Mouse (Mus musculus) forebrain, embryonic 12.5 days (tissue): ENCODE data around the gene Obscn. TPM values are rescaled to one million over a fixed set of nuclear protein-coding genes. Genes with fewer than 3 reads are reported as not detected.

Source experiments
- ATAC-seq: fragments of 200-750 bp; cut with Nextera tagmentation; 2 replicates; pipeline ENCODE4 v1.8.0; 2017; ENCODE audit warnings: moderate TSS enrichment; ENCODE audit not compliant: low FRiP score
- H3K27ac ChIP-seq: fragments of 300-500 bp; sonication (generic); 2 replicates; pipeline ENCODE4 v1.5.1; 2016; ENCODE audit warnings: mild to moderate bottlenecking
- H3K27me3 ChIP-seq: fragments of 300-500 bp; sonication (generic); 2 replicates; pipeline ENCODE4 v1.6.1; 2016; ENCODE audit warnings: mild to moderate bottlenecking
- H3K36me3 ChIP-seq: fragments of 300-500 bp; sonication (generic); replicated peaks from 2 replicates; pipeline ENCODE4 v1.6.1; 2016; ENCODE audit warnings: mild to moderate bottlenecking
- H3K4me1 ChIP-seq: fragments of 300-500 bp; sonication (generic); 2 replicates; pipeline ENCODE4 v1.6.1; 2016
- H3K4me2 ChIP-seq: fragments of 300-500 bp; sonication (generic); 2 replicates; pipeline ENCODE4 v1.6.1; 2016; ENCODE audit warnings: mild to moderate bottlenecking, moderate library complexity
- H3K4me3 ChIP-seq: fragments of 300-500 bp; sonication (generic); replicated peaks from 2 replicates; pipeline ENCODE4 v1.5.1; 2016; ENCODE audit warnings: mild to moderate bottlenecking
- H3K9ac ChIP-seq: fragments of 300-500 bp; sonication (generic); 2 replicates; pipeline ENCODE4 v1.6.1; 2016; ENCODE audit warnings: mild to moderate bottlenecking
- H3K9me3 ChIP-seq: fragments of 300-500 bp; sonication (generic); 2 replicates; pipeline ENCODE4 v1.6.1; 2016
- WGBS: fragments of 180-500 bp; shearing (Covaris S2); methylation state at CpG from one replicate; pipeline ENCODE4 v1.1.7; 2016; 5-methylcytosine and 5-hydroxymethylcytosine counted together
- polyA plus RNA-seq: library from polyadenylated mRNA; unstranded; fragments of >200 nt; fragmentation: Nextera tagmentation; extraction: Ambion mirVana; gene quantifications from 2 replicates; pipeline ENCODE4 v1.2.1, GENCODE M21; 2016

The Obscn gene
- polyA plus RNA-seq, 1 experiment from 2014 or later, result not detected

DNA sequence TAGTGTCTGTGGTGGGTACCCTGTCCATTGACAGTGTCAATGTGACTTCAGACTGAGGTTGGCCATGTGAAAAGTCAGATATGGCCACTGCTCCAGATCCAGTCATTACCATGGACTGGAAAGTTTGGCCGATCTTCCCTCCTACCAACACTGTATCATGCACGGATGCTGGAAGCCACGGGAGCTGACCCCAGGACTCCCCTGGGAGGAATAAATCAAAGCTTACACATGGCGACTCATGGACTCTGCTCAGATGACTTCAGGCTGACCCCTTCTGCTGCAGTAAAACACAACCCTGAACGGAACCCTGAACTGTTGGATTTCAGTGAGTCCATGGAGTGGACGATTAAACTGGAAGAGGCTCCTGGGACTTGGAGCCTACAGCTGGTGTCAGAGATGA is 109.8 kb downstream of the Obscn start:
- Histone ChIP-seq H3K4me1 (no peaks in the 10 kb centered on the region), H3K4me2 (no peak overlapping the region), H3K27ac (no peak overlapping the region), H3K9me3 (no peaks in the 10 kb centered on the region), H3K36me3 (no peaks in the 10 kb centered on the region), H3K4me3 (no peak overlapping the region), H3K27me3 (0 out of 2 replicates have a peak, but pooled peaks cover 1% of the 10 kb centered on the region), H3K9ac (no peak overlapping the region)
- no peak for ATAC-seq
- WGBS, result 93% methylated on average over 6 of the region's 6 CpGs

DNA sequence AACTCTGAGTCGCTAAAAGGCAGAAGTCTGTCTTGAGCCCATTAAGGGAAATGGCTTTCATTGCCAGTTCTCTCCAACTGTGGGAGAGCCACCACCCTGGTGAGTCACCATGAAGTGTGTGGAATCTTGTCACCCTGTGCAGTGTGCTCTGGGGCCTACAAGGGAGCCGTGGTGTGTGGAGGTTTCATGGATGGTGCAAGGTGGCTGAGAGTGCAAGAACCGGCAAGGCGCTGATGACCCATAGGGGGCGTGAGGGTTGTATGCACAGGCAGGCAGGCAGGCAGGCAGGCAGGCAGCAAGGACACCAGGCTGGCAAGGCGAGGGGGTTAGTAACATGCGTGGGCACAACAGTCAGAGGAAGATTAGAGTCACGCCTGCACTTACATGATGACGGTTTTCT is 121.2 kb downstream of the Obscn start:
- Histone ChIP-seq H3K27ac (no peak overlapping the region), H3K9me3 (no peaks in the 10 kb centered on the region), H3K4me3 (no peak overlapping the region), H3K9ac (no peak overlapping the region), H3K4me1 (no peaks in the 10 kb centered on the region), H3K27me3 (0 out of 2 replicates have a peak, but pooled peaks cover 4% of the 10 kb centered on the region), H3K36me3 (no peaks in the 10 kb centered on the region), H3K4me2 (no peak overlapping the region)
- 40% methylated on average over 9 of the region's 9 CpGs for WGBS
- ATAC-seq, result no peak

DNA sequence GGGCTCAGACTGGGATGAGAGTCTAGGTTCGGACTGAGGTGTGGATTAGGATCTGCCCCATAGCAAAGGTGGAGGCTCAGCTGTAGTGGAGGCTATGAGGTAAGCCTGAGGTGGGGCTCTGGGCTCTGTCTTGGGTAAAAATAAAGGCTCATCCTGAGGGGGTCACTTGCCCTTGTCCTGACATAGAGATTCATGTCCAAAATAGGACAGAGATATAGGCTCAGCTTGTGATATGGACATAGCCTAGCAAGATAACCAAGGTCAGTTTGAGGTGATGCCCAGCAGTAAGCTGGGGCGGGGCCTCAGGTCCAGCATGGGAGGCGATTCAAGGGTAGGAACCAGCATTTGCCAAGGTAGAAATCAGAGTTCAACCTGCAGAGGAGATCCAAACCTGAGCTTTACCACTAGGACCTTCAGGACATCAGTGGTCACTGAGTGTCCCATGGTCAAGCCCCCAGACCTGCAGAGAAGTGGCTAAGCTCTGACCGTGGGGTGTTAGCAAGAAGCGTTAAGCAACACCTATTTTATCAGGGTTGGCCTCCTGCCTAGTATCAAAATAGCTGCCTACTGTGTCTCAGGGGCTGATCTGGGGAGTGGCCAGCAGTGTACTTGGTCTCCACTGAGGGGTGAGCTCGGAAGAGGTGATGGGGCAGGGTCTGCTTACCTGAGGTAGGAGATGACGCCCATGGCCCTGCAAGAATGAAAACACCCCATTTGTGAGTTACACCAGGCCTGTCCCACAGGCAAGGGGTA is 133.7 kb downstream of the Obscn start:
- H3K9me3 ChIP-seq, result no peaks in the 10 kb centered on the region
- no peak for ATAC-seq
- no peak overlapping the region for H3K27ac ChIP-seq
- H3K4me1 ChIP-seq, result no peaks in the 10 kb centered on the region
- H3K4me2 ChIP-seq, result no peak overlapping the region
- H3K9ac ChIP-seq, result no peak overlapping the region
- WGBS, result 83% methylated on average over 7 of the region's 7 CpGs
- H3K27me3 ChIP-seq, result peaks cover 7% of the 10 kb centered on the region; the same call in 1 of the 2 replicates
- no peak overlapping the region for H3K4me3 ChIP-seq
- no peaks in the 10 kb centered on the region for H3K36me3 ChIP-seq

GRCm38 (mm10) chr11:59000635-59001034 is 135.6 kb downstream of the Obscn start:
- Histone ChIP-seq H3K4me2 (no peak overlapping the region), H3K9me3 (no peaks in the 10 kb centered on the region), H3K36me3 (no peaks in the 10 kb centered on the region), H3K4me3 (no peak overlapping the region), H3K27ac (no peak overlapping the region), H3K27me3 (peaks cover 24% of the 10 kb centered on the region), H3K4me1 (no peaks in the 10 kb centered on the region), H3K9ac (no peak overlapping the region)
- 93% methylated on average over 21 of the region's 21 CpGs for WGBS
- no peak for ATAC-seq

- no peaks in the 10 kb centered on the region for H3K36me3 ChIP-seq
- H3K9ac ChIP-seq, result no peak overlapping the region
- no peak overlapping the region for H3K4me2 ChIP-seq
- peaks cover 2% of the 10 kb centered on the region; the same call in 1 of the 2 replicates for H3K4me1 ChIP-seq
- H3K27ac ChIP-seq, result no peak overlapping the region
- WGBS, result 82% methylated on average over 6 of the region's 6 CpGs
- H3K4me3 ChIP-seq, result no peak overlapping the region
- H3K27me3 ChIP-seq, result peaks cover 32% of the 10 kb centered on the region
- ATAC-seq, result no peak
- no peaks in the 10 kb centered on the region for H3K9me3 ChIP-seq
Observed at GRCm38 (mm10) chr11:58999830-59000229, 136.4 kb downstream of the Obscn start.

DNA sequence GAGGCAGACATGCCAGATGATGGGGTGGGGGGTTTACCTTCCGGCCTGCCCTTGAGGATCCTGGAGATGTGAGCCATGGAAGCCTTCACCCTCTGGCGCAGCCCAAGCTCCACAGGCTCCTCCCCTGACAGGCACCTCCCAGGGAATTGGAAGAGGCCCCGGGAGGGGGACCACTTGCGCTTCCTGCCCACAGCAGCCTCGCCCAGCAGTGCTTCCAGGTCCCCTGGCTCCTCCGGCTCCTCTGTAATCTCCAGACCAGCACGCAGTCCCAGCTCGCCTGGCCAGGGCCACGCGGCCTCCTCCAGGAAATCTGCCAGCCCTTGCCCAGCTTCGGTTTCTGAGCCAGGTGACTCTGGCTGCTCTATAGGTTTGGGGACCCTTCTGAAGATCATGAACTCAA is 137.0 kb downstream of the Obscn start:
- Histone ChIP-seq H3K4me1 (peaks cover 9% of the 10 kb centered on the region), H3K9ac (no peak overlapping the region), H3K27ac (no peak overlapping the region), H3K36me3 (no peaks in the 10 kb centered on the region), H3K9me3 (no peaks in the 10 kb centered on the region), H3K4me3 (no peak overlapping the region), H3K4me2 (no peak overlapping the region), H3K27me3 (peaks cover 37% of the 10 kb centered on the region)
- no peak for ATAC-seq
- WGBS, result 68% methylated on average over 11 of the region's 11 CpGs

DNA sequence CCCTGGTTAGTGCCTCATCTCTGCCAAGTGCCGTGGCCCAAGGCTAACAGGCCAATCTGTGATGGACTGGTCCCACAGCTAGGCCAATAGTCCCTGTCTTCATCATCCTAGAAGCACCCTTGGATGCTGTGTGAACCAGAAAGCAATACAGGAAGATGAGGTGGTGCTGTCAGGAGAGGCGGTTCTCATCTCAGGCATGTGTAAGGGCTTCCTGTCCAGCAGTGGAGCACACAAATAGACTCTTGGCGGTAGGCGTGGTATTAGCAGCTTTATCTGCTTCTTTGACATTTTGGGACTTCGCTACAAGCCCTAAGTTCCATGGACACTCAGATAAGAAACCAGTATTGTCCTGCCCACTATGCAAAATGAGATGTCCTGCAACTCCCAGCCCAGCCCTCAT is 138.7 kb downstream of the Obscn start:
- H3K4me2 ChIP-seq, result no peak overlapping the region
- peaks cover 10% of the 10 kb centered on the region for H3K4me1 ChIP-seq
- H3K9ac ChIP-seq, result no peak overlapping the region
- ATAC-seq, result no peak
- H3K9me3 ChIP-seq, result no peaks in the 10 kb centered on the region
- H3K27ac ChIP-seq, result no peak overlapping the region
- H3K36me3 ChIP-seq, result no peaks in the 10 kb centered on the region
- 87% methylated on average over 5 of the region's 5 CpGs for WGBS
- no peak overlapping the region for H3K4me3 ChIP-seq
- peaks cover 51% of the 10 kb centered on the region for H3K27me3 ChIP-seq

- WGBS, result 56% methylated on average over 12 of the region's 12 CpGs
- no peak for ATAC-seq
- H3K4me3 ChIP-seq, result no peak overlapping the region
- peaks cover under 1% of the 10 kb centered on the region; the same call in 1 of the 2 replicates for H3K36me3 ChIP-seq
- H3K4me2 ChIP-seq, result no peak overlapping the region
- peaks cover 10% of the 10 kb centered on the region for H3K4me1 ChIP-seq
- H3K27me3 ChIP-seq, result peaks cover 50% of the 10 kb centered on the region
- H3K9me3 ChIP-seq, result no peaks in the 10 kb centered on the region
- no peak overlapping the region for H3K9ac ChIP-seq
- no peak overlapping the region for H3K27ac ChIP-seq
Observed at GRCm38 (mm10) chr11:58995807-58996370, 140.3 kb downstream of the Obscn start.

DNA sequence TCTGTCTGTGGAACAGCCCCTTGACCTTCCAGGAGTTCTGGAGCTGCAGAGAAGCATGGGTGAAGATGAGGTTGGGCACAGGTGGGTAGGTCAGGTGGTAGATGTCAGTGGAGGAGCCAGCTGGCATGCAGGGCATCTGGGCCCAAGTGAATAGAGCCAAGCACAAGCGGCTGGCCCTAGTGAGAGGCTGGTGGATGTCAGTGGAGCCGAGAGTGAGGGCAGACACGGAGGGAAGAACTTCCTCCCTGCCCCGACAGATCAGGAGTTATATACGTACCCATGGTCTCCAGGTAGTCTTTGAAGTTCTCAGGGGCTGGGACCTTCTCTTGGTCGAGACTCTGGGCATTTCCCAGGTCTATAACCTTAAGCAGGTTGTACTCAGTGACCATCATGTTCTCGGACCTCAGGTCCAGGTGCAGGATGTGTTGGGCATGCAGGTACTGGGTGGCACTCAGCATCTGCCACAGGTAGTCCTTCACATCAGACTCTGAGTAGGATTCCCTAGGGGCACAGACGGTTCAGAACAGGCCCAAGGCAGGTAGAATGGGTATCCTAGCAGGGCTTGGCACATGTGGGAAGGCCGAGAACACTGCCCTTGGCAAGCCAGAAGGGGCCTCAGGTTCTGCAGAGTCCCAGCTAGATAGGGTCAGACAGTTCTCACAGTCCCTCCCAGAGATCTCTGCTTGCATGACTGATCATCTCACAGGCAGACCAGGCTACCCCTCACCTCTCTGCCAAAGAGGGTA is 141.0 kb downstream of the Obscn start:
- no peak for ATAC-seq
- Histone ChIP-seq H3K4me3 (no peak overlapping the region), H3K27me3 (peaks cover 45% of the 10 kb centered on the region), H3K9ac (no peak overlapping the region), H3K4me1 (peaks cover 10% of the 10 kb centered on the region), H3K4me2 (no peak overlapping the region), H3K36me3 (peaks cover 7% of the 10 kb centered on the region), H3K9me3 (no peaks in the 10 kb centered on the region), H3K27ac (no peak overlapping the region)
- 77% methylated on average over 9 of the region's 9 CpGs for WGBS

DNA sequence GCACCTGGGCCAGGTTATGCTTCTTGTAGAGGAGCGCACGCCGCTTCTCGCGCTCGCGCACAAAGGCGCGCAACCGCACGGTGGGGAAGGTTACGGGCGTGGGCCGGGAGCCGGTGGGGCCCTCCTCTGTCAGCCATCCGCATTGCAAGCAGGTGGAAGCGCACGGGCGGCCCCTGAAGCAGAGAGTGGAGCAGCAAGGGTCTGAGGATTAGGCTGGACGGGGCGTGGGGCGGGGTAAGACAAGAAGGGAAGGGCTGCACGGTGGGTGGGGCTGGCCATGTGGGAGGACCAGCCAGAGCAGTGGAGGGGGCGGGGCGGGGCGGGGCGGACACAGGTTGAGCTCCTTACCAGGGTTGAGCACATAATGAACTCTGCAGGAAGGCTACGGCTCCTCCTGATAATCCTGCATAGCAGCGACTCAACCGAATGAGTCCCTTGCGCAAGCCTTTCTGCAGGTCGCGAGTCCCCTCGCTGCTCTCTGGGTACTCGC is 141.8 kb downstream of the Obscn start:
- Histone ChIP-seq H3K4me2 (peak overlapping the region; percentile 67), H3K36me3 (peaks cover 15% of the 10 kb centered on the region), H3K27ac (no peak overlapping the region), H3K9me3 (no peaks in the 10 kb centered on the region), H3K9ac (peak overlapping the region; percentile 48), H3K4me3 (peak overlapping the region; percentile 39), H3K4me1 (peaks cover 10% of the 10 kb centered on the region), H3K27me3 (peaks cover 45% of the 10 kb centered on the region)
- WGBS, result under 1% methylated on average over 31 of the region's 35 CpGs
- peak; percentile 72 for ATAC-seq

DNA sequence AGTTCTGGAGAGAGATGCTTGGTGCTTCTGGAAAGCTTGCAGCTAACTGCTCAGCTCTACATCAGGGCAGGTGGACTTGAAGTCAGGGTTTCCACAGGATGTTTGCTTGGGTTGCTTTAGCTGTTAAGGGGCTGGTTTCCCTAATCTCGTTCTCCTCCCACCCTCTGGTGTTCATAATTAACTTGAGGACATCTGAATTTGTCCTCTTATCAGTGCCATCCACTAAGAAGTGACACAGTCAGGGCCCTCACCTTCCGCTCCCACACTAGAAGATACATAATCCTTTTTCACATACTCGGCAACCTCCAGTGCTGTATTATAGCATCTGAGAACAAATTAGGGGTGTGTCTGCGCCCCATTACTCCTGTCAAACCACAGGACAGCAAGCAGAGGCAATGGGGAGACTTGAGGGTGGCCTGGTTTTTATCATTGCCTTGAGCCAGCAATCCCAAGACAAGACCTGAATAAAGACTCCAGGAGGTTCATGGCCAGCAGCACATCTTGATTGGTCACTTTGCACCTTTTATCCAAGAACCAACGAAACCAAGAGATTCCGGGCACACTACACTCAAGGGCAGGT is 143.0 kb downstream of the Obscn start:
- Histone ChIP-seq H3K9me3 (no peaks in the 10 kb centered on the region), H3K9ac (no peak overlapping the region), H3K4me2 (no peak overlapping the region), H3K27ac (no peak overlapping the region), H3K27me3 (peaks cover 45% of the 10 kb centered on the region), H3K4me3 (no peak overlapping the region), H3K36me3 (peaks cover 27% of the 10 kb centered on the region), H3K4me1 (peaks cover 10% of the 10 kb centered on the region)
- no peak for ATAC-seq
- WGBS, result 86% methylated on average over 6 of the region's 6 CpGs

DNA sequence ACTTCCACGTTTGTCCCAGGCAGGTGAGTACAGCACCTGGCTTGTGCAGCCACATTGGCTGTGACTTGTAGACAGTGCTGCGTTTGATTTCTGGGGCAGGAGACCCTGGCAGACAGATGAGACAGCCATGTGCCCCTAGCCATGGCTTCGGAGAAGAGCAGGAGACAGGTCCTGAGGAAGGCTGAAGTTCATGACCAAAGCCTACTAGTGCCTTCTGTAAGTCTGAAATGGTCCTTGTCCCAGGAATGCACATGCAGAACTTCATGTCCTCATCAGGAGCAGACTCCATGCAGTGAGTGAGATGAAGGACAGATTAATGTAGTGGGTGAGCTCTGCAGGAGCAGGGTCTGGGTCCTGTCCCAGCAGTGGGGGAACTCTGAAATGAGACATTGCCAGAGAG is 144.3 kb downstream of the Obscn start:
- no peak overlapping the region for H3K9ac ChIP-seq
- no peak for ATAC-seq
- H3K27ac ChIP-seq, result no peak overlapping the region
- peaks cover 40% of the 10 kb centered on the region for H3K36me3 ChIP-seq
- no peak overlapping the region for H3K4me3 ChIP-seq
- no peak overlapping the region for H3K4me2 ChIP-seq
- 82% methylated on average over 3 of the region's 3 CpGs for WGBS
- H3K4me1 ChIP-seq, result peaks cover 10% of the 10 kb centered on the region
- no peaks in the 10 kb centered on the region for H3K9me3 ChIP-seq
- peaks cover 39% of the 10 kb centered on the region for H3K27me3 ChIP-seq
